Mouse (Mus musculus): ENCODE results near the gene Akap6. TPM values are rescaled to one million over a fixed set of nuclear protein-coding genes. Genes with fewer than 3 reads are reported as not detected.
A peak's percentile ranks its signal among the peaks of the same experiment; 100 is the strongest.

The Akap6 gene
- polyA plus RNA-seq, 1 experiment, result 27.4 TPM

GRCm38 (mm10) chr12:53144760-53145159 is 445.6 kb downstream of the Akap6 start:
- Histone ChIP-seq H3K27me3 (ENCODE audit: control insufficient read depth, insufficient read depth, low read length) (no peaks in the 10 kb centered on the region), H3K4me3 (replicated peaks; ENCODE audit: insufficient read depth, low read depth, low read length) (no peak overlapping the region), H3K27ac (ENCODE audit: insufficient read depth, low read length) (no peak overlapping the region), H3K4me1 (ENCODE audit: control insufficient read depth, insufficient read depth, low read length) (0 out of 2 replicates have a peak, but pooled peaks cover 2% of the 10 kb centered on the region)
- TF ChIP-seq CTCF (IDR thresholded peaks at IDR 0.05; ENCODE audit: borderline replicate concordance, insufficient read depth, low read depth, low read length), result no peak
- TF ChIP-seq POLR2A (IDR thresholded peaks at IDR 0.05; ENCODE audit: borderline replicate concordance, insufficient read depth, low read length), result no peak
- no peak for DNase-seq
- WGBS, result 97% methylated on average over 10 of the region's 10 CpGs

- no peak for TF ChIP-seq CTCF (IDR thresholded peaks at IDR 0.05; ENCODE audit: borderline replicate concordance, insufficient read depth, low read depth, low read length)
- no peak for TF ChIP-seq POLR2A (IDR thresholded peaks at IDR 0.05; ENCODE audit: borderline replicate concordance, insufficient read depth, low read length)
- no peak for DNase-seq
- H3K4me3 ChIP-seq (replicated peaks; ENCODE audit: insufficient read depth, low read depth, low read length), result no peak overlapping the region
- no peak overlapping the region for H3K27ac ChIP-seq (ENCODE audit: insufficient read depth, low read length)
- H3K4me1 ChIP-seq (ENCODE audit: control insufficient read depth, insufficient read depth, low read length), result 0 out of 2 replicates have a peak, but pooled peaks cover 2% of the 10 kb centered on the region
- WGBS, result 81% methylated on average over 4 of the region's 4 CpGs
- H3K27me3 ChIP-seq (ENCODE audit: control insufficient read depth, insufficient read depth, low read length), result no peaks in the 10 kb centered on the region
Measured at GRCm38 (mm10) chr12:53145516-53145915, 446.3 kb downstream of the Akap6 start.

GRCm38 (mm10) chr12:53146460-53147050 is 447.4 kb downstream of the Akap6 start:
- TF ChIP-seq CTCF (IDR thresholded peaks at IDR 0.05; ENCODE audit: borderline replicate concordance, insufficient read depth, low read depth, low read length) (no peak), POLR2A (IDR thresholded peaks at IDR 0.05; ENCODE audit: borderline replicate concordance, insufficient read depth, low read length) (no peak)
- H3K27ac ChIP-seq (ENCODE audit: insufficient read depth, low read length), result no peak overlapping the region
- no peaks in the 10 kb centered on the region for H3K27me3 ChIP-seq (ENCODE audit: control insufficient read depth, insufficient read depth, low read length)
- no peak overlapping the region for H3K4me3 ChIP-seq (replicated peaks; ENCODE audit: insufficient read depth, low read depth, low read length)
- peak; percentile 35 to 65 for DNase-seq
- WGBS, result 19% methylated on average over 11 of the region's 11 CpGs
- H3K4me1 ChIP-seq (ENCODE audit: control insufficient read depth, insufficient read depth, low read length), result 0 out of 2 replicates have a peak, but pooled peaks cover 2% of the 10 kb centered on the region

- TF ChIP-seq CTCF (IDR thresholded peaks at IDR 0.05; ENCODE audit: borderline replicate concordance, insufficient read depth, low read depth, low read length), result no peak
- no peak for TF ChIP-seq POLR2A (IDR thresholded peaks at IDR 0.05; ENCODE audit: borderline replicate concordance, insufficient read depth, low read length)
- no peak for DNase-seq
- WGBS, result 95% methylated on average over 11 of the region's 11 CpGs
- Histone ChIP-seq H3K27me3 (ENCODE audit: control insufficient read depth, insufficient read depth, low read length) (no peaks in the 10 kb centered on the region), H3K27ac (ENCODE audit: insufficient read depth, low read length) (no peak overlapping the region), H3K4me1 (ENCODE audit: control insufficient read depth, insufficient read depth, low read length) (0 out of 2 replicates have a peak, but pooled peaks cover 2% of the 10 kb centered on the region), H3K4me3 (replicated peaks; ENCODE audit: insufficient read depth, low read depth, low read length) (no peak overlapping the region)
Measured at GRCm38 (mm10) chr12:53147696-53148095, 448.5 kb downstream of the Akap6 start.

GRCm38 (mm10) chr12:53168189-53169003 is 469.2 kb downstream of the Akap6 start:
- Histone ChIP-seq H3K27me3 (ENCODE audit: control insufficient read depth, insufficient read depth, low read length) (no peaks in the 10 kb centered on the region), H3K4me3 (replicated peaks; ENCODE audit: insufficient read depth, low read depth, low read length) (no peak overlapping the region), H3K27ac (ENCODE audit: insufficient read depth, low read length) (no peak overlapping the region), H3K4me1 (ENCODE audit: control insufficient read depth, insufficient read depth, low read length) (no peaks in the 10 kb centered on the region)
- no peak for DNase-seq
- no peak for TF ChIP-seq CTCF (IDR thresholded peaks at IDR 0.05; ENCODE audit: borderline replicate concordance, insufficient read depth, low read depth, low read length)
- WGBS, result 85% methylated on average over 8 of the region's 8 CpGs

- Histone ChIP-seq H3K27me3 (ENCODE audit: control insufficient read depth, insufficient read depth, low read length) (no peaks in the 10 kb centered on the region), H3K27ac (ENCODE audit: insufficient read depth, low read length) (no peak overlapping the region), H3K4me3 (replicated peaks; ENCODE audit: insufficient read depth, low read depth, low read length) (no peak overlapping the region), H3K4me1 (ENCODE audit: control insufficient read depth, insufficient read depth, low read length) (no peaks in the 10 kb centered on the region)
- WGBS, result 91% methylated on average over 7 of the region's 7 CpGs
- no peak for DNase-seq
- TF ChIP-seq POLR2A (IDR thresholded peaks at IDR 0.05; ENCODE audit: borderline replicate concordance, insufficient read depth, low read length) (no peak), CTCF (IDR thresholded peaks at IDR 0.05; ENCODE audit: borderline replicate concordance, insufficient read depth, low read depth, low read length) (no peak)
Measured at GRCm38 (mm10) chr12:53191435-53191834, 492.3 kb downstream of the Akap6 start.

GRCm38 (mm10) chr12:53193664-53194063 is 494.5 kb downstream of the Akap6 start:
- DNase-seq, result no peak
- 91% methylated on average over 5 of the region's 5 CpGs for WGBS
- H3K27ac ChIP-seq (ENCODE audit: insufficient read depth, low read length), result no peak overlapping the region
- TF ChIP-seq POLR2A (IDR thresholded peaks at IDR 0.05; ENCODE audit: borderline replicate concordance, insufficient read depth, low read length), result no peak
- TF ChIP-seq CTCF (IDR thresholded peaks at IDR 0.05; ENCODE audit: borderline replicate concordance, insufficient read depth, low read depth, low read length), result no peak
- H3K27me3 ChIP-seq (ENCODE audit: control insufficient read depth, insufficient read depth, low read length), result no peaks in the 10 kb centered on the region
- H3K4me1 ChIP-seq (ENCODE audit: control insufficient read depth, insufficient read depth, low read length), result no peaks in the 10 kb centered on the region
- H3K4me3 ChIP-seq (replicated peaks; ENCODE audit: insufficient read depth, low read depth, low read length), result no peak overlapping the region

Other genes starting within 250 kb of the Akap6 start
- 74.7 and 80.7 TPM in 2 replicates for gene Arhgap5, start 195.4 kb upstream of the Akap6 start, polyA plus RNA-seq (2012; rRNA removed)